Mouse (Mus musculus) effector memory CD4-positive, alpha-beta T cell, adult 5 months (primary cell): Measurements from ENCODE around the gene Tes. TPM values are rescaled to one million over a fixed set of nuclear protein-coding genes. Genes with fewer than 3 reads are reported as not detected.

Source experiments
- polyA plus RNA-seq: library from polyadenylated mRNA; unstranded; fragments of 100-300 nt; shearing (Covaris generic); gene quantifications from one replicate; pipeline ENCODE4 v1.2.1, GENCODE M21; 2017

Tes gene
- 188 TPM for polyA plus RNA-seq

DNA sequence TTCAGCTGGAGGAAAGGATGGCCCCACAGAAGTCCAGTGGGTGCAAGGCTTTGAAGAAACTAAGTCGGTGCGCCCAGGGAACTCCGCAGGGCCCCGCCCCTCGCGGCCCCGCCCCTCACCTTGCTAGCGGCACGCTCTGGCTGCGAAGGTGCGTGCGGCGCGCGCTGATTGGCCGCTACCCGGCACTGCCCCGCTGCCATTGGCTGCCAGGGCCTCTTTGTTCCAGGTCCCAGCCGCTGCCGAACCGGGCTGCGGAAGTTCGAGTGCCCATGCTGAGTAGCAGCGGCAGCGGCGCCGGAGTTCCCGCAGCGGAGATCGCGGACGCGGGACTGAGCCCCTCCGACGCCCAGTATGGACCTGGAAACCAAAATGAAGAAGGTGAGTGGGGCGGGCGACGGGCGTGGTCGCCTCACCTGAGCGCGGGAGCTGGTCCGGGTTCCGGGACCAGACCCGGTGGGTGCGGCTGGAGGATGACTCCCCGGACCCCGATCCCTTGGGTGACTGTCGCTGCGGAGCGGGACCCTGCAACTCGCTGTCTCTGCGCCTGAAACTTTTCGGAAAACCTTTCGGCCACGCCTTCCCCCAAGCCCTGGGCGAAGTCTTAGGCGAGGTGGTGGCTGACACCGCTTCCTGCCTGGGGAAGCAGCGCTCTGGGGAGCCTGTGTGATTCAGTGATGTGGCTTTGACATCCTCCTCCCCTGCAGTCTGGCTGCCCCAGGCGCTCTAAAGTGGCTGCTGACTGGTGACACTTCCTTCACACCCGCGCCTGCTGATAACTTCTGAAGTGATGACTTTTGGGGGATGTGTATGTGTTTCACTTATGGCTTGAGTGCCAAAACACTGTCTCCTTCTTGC lies at the start of gene Tes:
Gene Tes, plus strand, starts transcription at position 214 of the 855 bp plus-strand sequence.

Other genes with a start within 250 kb of the Tes start
- gene Tfec, start 166.7 kb upstream of the Tes start, polyA plus RNA-seq, result not detected
- 0.50 TPM for gene Cav2, start 216.0 kb downstream of the Tes start, polyA plus RNA-seq
- not detected for gene Cav1, start 241.2 kb downstream of the Tes start, polyA plus RNA-seq